ENCODE assay signal across 18 mouse cellular contexts in genomic region chr14:54501365-54501764, GRCm38 (mm10). TPM values are rescaled to one million over a fixed set of nuclear protein-coding genes. Genes with fewer than 3 reads are reported as not detected.
"Had no signal": no experiment of that assay in that cellular context is flagged by ENCODE, and none has a peak within 500 bp of the region (broad histone marks: within the 10 kb centered on the region; RNA-seq: fewer than 3 reads in every experiment).

No protein-coding gene starts in this region.

- H3K4me1 ChIP-seq: lung, embryonic 15.5 days; midbrain, embryonic 10.5 days; midbrain, embryonic 12.5 days; neural tube, embryonic 12.5 days had no signal

- H3K27ac ChIP-seq: lung, embryonic 15.5 days; macrophage; midbrain, embryonic 10.5 days; midbrain, embryonic 12.5 days; neural tube, embryonic 12.5 days had no signal

- H3K27me3 ChIP-seq: lung, embryonic 15.5 days; midbrain, embryonic 12.5 days; neural tube, embryonic 12.5 days had no signal

- H3K4me2 ChIP-seq: lung, embryonic 15.5 days; midbrain, embryonic 12.5 days; neural tube, embryonic 12.5 days had no signal

- H3K36me3 ChIP-seq: lung, embryonic 15.5 days; midbrain, embryonic 12.5 days had no signal

- H3K4me3 ChIP-seq: lung, embryonic 15.5 days; megakaryocyte, embryonic 14.5 days; midbrain, embryonic 10.5 days; midbrain, embryonic 12.5 days; neural tube, embryonic 12.5 days had no signal

- H3K9ac ChIP-seq: liver, postnatal 0 days; lung, embryonic 15.5 days; midbrain, embryonic 12.5 days; neural tube, embryonic 12.5 days had no signal

- ATAC-seq: liver, postnatal 0 days; lung, postnatal 0 days; midbrain, embryonic 16.5 days had no signal

- DNase-seq: liver, postnatal 0 days; lung, adult 2 months; lung, postnatal 14 days; lung, postnatal 36 days; midbrain, embryonic 14.5 days; right cerebral cortex, postnatal 14 days; spleen, adult 18-20 months; thymus, adult 18-20 months; thymus, postnatal 14 days; thymus, postnatal 36 days had no signal

- H3K9me3 ChIP-seq: lung, embryonic 15.5 days; midbrain, embryonic 10.5 days; midbrain, embryonic 12.5 days had no signal

RNA-seq across cellular contexts. Expression of gene Rem2, which starts 25.5 kb away (rescaled TPM):
- polyA plus RNA-seq: macrophage had no signal
